Mouse (Mus musculus) CD8-positive naive resting alpha-beta T cell, adult 2 months (primary cell): ENCODE data around the gene Snx1.

Source experiments
- DNase-seq, 2 experiments: peaks; one replicate each; pipeline ENCODE4 v3.0.0; 2022; ENCODE audit warnings: low read depth in 2 of 2, low spot score in 2 of 2

The Snx1 gene

DNA sequence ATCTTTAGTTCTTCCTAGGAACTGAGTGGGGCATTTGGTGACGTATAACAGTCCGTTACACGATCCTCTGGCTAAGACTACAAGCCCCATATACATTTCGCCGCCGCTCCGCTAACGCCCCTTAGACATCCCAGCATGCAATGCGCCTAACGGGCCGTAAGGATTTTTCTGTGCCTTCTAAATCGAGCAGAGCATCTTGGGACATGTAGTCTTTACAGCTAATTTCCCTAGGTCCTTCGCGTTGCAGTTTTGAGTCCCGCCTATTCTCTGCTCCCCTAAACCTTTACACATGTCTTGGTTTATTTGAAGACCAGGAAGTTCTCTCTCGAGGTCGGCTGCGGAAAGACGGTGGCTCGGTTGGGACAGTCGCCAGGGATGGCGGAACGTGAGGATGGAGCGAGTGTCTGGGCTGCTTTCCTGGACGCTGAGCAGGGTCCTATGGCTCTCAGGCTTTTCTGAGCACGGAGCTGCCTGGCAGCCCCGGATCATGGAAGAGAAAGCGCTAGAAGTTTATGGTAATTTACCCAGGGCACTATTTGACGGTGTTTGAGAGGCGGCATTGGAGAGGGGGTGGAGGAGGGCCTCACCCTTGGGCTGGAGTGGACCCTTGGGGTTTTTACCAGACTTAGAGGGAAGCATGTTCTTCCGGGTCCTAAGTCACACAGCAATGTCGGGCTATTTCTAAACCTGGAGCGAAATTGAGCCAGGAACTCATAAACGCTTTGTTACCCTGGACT is at the start of gene Snx1, which contains the start of gene Ciao2a:
Snx1 (minus strand) TSS at position 132 of the 737 bp plus-strand sequence.
Ciao2a (plus strand) TSS at position 156 of the 737 bp plus-strand sequence.
- peak; percentile 81 to 90 for DNase-seq

DNA sequence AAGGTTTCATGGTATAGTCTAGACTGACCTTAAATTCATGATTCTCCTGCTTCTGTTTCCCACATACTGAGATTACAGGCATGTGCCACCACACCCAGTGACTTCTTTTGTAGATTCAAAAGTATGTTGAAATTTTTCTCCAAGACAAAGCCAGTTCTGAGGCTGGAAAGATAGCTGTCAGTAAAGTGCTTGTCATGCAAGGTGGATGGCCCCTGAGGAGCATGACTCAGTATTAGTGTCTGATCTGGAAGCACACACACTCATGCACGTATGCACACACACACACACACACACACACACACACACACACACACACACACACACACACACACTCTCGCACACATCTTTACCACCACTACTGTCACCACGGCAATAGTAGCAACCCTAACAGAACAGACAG is 48.6 kb upstream of the Snx1 start:
- DNase-seq = no peak

DNA sequence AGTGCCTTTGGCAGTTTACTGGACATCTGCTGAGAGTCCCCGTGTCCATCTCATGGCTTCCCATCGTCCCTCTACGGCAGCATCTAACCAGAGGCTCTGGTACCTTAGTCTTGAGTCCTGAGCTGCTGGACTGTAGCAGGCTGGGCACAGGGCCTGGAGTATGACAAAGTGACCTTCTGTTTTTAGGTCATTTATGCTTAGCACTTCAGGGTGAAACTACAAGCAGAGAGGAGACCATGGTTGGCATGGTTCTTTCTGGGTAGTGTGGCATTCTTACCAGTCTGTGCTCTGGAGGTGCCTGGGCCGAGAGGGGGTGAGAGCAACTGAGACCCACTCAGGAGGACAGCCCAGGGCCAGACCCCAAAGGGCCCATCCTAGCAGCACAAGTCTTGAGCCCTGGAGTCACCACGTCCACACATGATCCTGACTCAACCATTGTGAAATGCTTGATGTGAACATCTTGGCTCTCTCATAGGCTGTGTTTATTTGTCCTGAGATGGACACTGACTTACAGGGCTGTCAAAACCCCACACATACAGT is 47.0 kb upstream of the Snx1 start:
- no peak for DNase-seq

DNA sequence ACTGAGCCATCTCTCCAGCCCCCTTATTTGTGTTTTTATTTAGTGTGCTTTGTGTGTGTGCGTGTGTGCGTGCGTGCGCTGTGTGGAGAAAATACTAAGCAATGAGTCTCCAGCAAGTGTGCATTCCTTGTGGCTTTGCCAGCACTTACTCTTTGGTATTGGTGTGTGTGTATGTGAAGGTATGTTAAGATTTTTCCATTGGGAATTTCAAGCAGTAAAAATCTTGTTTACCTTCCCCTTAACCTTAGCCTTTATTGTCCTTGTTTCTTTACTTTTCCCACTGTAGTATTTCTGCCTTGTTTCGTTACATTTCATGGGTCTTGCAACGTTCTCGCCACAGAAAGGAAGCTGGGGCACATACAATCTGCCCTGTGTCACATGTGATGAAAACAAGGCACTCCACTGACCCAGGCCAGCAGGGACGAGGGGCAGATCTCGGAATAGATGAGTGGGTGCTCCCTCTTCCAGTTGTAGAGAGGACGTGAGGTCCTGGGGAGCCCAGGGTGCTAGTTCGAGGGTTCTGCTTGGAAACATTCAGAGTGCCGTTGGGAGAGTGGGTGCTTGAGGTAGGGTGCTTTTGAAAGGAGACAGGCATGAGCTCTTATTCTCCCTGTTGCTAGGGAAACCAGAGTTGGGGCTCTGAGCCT is 45.0 kb upstream of the Snx1 start:
- no peak for DNase-seq

DNA sequence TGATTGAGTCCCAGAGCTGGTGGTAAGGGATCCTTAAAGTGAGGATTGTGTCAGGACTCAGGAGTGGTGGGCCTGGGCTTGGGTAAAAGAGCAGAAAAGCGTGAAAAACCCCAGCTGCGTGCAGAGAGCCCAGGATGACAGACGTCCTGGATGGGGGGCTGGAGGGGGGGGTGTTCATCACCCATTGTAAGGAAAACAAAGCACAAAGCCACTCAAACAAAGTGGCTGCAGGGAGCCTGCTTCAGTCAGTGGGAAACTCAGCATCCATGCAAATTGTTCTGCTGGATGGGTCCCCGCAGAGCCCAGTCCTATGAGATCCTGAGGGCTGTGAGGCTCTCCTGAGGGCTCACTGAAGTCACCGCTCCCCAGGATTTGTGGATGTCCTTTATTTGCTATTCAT is 44.1 kb upstream of the Snx1 start:
- no peak for DNase-seq

DNA sequence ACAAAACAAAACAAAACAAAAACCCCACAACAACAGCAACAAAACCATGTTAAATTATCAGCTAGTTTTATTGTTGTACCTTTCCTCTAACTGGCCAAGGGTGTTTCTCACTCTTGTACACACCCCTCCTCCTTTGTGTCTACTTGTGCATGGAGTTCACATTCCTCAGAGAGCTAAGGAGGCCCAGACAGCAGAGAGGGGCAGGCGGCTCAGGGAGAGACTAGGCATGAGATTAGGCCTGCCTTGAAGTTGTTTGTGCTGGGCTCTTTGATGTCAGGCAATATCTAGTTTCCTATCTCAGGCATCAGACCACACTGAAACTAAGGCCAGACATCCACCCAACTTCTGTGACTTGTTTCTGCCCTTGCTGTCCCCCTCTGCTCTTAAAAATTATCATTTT is 41.8 kb upstream of the Snx1 start:
- DNase-seq = no peak

DNA sequence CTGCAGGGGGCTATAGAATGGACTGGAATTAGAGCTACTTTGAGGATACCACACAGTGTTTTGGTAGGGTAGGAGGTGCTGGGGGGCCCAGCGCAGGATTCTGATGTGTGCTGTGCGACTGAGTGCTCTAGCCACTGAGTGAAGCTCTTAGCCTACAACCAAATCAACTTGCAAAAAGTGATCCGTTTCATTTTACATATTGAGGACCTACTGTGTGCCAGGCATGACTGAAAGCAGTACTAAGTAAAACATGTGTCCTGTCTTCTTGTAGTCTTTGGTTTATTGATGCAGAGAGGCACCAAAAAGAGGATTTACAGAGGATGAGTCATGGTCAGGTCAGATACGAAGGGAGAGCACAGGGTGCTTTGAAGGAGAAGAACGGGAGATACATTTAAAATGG is 40.8 kb upstream of the Snx1 start:
- no peak for DNase-seq

DNA sequence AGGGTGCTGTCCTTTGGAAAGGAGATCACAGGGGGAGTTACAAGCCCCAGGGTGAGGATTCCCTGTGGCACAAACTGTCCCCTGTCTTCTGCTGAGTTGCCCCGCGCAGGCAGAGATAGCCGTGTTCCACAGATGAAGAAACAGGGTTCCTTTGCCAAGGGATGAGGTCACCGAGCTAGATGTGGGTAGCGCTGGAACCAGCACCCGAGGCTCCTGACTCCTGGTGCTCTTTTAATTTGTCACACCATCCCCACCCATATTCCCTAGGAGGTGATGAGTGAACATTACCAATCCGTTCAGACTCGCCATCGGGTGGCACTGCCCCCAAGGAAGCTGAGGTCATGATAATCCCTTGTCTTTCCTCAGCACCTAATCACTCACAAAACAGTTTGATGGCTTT is 36.6 kb upstream of the Snx1 start:
- DNase-seq = no peak

DNA sequence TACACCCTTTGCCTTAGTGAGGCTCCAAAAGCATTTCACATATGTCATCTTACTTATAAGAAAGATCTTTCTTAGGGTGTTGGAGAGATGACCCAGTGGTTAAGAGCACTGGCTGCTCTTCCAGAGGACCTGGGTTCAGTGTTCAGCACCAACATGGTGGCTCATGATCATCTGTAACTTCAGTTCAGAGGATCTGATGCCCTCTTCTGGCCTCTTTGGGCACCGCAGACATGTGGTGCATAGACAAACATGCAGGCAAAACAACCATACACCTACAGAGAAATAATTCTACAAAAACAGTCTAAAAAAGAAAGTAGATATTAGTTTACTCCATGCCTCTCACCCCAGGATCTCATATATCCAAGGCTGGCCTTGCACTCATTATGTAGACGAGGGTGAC is 33.8 kb upstream of the Snx1 start:
- DNase-seq = no peak

DNA sequence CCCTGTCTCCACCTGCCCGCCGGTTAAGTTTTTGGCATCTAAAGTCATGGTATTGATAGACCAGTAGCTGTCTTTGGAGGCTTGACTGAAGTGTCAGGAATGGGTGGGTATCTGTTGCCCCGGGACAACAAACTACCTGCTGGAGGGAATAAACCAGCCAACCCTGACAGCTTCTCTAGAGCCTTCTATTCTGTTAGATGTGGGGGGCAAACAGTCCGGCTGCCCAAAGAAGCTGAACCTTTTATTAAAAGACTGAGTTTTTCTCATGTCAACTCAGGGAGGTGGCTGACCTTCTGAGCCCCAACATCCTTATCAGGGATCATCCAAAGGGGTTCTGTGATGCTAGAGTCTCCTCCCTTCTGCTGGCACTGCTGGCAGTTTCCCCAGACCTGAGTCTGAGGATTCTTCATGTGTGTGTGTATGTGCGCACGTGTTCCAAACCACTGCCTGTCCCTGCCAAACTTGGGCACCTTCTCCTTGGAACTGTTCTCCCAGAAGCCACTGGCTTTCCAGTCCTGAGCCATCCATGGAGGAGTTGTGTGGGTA is 32.6 kb upstream of the Snx1 start:
- no peak for DNase-seq

DNA sequence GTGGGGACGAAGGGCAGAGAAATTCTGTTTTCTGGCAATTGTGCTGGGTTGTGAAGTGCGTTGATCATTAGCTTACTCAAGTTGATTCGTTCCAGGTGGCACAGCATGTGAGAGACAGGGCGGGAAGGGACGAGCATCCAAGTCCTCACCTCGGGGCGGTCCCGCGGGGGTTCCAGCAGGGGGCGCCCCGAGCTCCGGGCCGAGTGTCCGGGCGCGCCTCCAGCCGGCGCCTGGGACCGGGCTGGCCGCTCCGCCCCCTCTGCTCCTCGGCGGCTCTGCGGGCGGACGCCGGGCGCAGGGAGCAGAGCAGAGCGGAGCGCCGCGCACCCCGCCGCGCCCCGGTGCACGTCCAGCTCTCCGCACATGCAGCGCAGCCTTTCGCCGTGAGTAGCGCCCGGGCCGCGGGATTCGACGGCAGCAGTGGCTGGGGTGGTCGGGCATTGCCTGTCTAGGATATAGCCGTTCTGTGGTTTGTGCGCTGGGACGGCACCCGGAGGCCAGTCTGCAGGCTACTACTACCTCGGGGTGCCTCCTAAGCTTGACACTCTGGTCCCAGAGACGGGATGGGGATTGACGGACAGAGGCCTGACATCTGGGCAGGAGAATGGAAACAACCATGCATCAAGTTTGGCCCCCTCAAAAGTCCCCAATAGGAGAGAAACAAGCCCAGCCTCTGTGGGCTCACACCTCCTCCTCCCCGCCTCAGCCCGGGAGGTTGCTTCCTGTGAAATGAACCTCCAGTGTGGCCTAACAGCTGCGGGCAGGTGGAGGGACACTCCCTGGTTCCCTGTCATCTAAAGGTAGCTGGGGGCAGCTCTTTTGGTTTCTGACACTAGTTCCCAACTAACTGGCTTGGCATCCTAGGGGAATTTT is 31.8 kb upstream of the Snx1 start, which contains the start of gene Dapk2:
Dapk2 (plus strand) TSS at position 266 of the 873 bp plus-strand sequence.
- peak; percentile 24 to 42 for DNase-seq

DNA sequence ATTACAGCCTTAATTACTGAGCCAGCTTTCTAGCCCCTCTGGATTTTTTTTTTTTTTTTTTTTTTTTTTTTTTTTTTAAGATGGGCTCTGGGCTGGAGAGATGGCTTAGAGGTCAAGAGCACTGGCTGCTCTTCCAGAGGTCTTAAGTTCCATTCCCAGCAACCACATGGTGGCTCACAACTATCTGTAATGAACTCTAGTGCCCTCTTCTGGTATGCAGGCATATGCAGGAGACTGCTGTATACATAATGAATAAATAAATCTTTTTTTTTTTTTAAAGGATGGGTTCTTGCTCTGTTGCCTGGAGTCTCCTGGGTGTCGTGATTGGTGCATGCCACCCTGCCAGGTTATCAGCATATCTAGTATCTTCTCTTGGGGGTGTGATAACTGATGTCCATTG is 29.1 kb upstream of the Snx1 start:
- no peak for DNase-seq

DNA sequence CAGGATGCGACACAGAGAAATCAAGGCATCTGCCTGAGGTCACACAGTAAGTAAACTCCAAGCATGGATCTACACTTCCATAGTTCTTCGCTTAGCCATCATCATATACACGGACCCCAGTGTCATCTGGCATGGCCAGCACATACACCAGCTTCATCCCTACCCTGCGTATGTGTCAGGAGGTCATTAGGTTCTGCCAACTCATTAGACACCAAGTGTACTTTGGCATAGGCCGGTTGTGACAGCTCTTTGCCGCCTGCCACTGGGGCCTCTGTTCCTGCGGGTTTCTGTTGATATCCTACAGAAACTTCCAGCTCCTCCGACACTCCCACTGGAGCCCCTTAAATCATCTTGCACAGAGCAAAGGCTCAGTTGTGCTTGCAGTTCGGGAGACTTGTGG is 27.6 kb upstream of the Snx1 start:
- DNase-seq = no peak

DNA sequence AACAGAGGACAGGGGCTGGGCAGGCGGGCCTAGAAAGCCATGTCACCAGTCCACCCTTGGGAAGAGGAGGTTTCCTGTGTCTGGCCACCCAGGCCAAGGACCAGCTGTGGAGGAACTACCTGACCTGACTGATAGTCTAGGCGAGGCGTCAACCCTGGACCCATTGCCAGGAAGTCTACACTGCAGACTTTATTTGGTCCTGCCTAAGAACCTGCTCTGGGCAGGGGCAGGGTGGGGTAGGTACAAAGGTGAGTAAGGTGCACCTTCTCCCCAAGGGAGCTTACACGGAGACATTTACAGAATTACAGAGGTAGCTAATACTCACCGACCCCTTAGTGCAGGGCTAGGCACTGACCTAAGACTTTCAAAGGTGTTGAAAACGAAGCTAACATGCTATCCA is 27.2 kb upstream of the Snx1 start:
- no peak for DNase-seq

DNA sequence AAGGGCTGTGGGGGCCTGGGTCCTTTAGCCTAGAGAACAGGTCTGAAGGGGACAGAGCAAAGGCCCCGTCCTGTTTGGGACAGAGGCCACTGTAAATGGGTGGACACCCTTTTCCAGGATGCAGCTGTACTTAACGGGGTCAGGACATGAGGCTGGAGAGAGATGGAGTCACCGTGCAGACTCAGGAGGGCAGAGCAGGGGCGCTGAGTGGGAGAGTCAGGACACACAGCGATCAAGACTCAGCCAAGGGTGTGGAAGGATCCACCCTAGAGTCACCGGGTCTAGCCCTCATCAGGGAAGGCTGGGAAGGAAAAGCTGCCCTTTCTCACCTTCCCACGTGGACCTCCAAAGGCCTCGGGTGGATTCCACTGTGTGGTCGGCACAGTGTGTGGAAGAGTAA is 25.6 kb upstream of the Snx1 start:
- no peak for DNase-seq

DNA sequence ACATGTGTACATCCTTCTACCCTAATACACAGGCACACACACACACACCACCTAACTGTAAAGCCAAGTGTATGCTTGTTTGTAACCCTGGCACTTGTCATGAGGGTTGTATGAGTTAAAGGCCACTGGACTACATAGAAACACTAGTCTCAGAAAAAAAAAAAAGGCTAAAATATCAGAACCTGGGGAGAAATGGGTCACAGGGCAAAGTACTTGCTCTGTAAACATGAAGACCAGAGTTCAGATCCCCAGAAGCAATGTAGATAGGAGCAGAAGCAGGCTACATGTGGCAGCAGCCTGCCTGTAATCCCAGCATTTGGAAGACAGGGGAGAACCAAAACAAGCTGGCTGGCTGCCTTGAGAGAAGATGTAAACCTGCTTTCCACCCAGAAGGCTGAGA is 19.8 kb upstream of the Snx1 start:
- DNase-seq = no peak

DNA sequence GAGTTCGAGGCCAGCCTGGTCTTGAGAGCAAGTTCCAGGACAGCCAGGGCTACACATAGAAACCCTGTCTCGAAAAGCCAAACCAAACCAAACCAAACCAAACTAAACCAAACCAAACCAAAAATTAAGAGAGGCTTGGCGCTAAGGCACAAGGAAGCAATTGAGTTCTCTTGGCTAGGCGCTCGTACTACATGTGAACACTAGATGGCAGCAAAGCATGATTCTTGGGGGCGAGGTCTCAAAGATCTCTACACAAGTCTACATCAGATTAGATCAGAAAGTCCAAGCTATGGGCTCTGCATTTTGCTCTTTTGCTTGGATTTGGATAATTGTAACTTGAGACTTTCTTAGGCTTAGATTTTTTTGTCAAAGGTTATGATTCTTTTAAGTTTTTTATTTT is 17.9 kb upstream of the Snx1 start:
- peak; percentile 60 to 67 for DNase-seq

DNA sequence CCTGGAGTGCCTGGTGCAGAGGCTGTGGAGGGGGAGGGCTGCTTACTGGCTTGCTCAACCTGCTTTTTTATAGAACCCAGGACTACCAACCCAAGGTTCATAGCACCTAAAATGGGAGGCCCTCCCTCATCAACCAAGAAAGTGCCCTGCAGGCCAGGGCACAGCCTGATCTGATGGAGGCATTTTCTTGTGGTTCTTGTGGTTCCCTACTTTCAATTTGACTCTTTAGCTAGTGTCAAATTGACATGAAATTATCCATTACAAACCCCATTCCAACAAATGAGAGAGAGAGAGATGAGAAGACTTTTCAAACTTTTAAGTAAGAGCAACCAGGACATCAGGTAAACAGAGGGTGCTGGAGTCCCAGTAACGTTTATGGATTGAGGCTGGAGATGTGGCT is 15.9 kb upstream of the Snx1 start:
- no peak for DNase-seq

DNA sequence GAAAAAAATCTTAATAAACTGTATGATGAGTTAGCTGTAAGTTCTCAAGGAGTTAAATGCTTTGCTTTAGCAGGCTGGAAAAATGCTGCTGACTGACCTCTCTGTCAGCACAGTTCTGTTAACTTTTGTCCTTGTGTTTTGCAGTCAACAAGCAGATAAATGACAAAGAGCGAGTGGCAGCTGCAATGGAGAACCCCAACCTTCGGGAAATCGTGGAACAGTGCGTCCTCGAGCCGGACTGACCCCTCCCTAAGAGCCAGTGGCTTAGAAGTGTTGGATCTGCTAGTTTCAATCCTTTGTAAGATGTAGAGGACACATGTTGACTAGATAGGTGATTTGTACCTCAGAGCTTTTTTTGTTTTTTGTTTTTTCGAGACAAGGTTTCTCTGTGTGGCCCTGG is 11.8 kb upstream of the Snx1 start:
- DNase-seq = no peak

DNA sequence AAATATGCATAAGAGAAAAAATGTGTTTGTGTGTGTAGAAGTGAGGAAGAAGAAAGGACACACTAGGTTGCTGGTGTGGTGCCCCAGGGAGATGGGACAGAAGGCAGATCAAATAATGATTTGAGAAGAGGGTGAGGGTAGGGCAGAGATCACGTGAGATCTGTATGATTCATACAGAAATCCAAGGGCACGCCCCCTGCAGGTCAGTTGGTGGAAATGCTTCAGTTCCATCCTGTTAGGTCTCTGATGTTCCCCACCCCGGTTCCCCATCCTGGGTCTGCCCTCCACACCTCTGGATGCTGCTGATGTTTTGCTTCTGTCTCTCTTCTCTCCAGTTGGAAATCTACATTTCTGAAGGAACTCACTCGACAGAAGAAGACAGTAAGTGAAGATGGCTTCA is 9.6 kb upstream of the Snx1 start:
- DNase-seq = peak; percentile 21 to 43

DNA sequence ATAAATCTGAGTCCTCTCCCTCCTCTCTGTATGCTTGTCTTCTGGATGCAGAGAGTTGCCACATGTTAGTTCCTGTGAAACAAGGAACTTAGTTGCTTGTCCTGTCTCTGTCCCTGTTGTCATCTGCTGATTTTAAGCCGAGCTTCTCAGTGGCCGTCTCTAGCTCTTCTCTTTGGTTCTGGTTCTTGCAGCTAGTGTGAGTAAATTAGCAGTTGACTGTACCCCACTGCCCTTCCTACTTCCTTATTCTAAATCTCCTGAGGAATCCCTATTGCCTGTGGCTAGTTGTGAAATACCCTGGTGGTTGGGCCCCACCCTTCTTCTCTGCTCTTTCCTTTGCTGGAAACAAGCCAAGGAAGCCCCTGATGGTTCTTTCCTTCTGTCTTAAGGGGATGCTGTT is 5.1 kb upstream of the Snx1 start:
- no peak for DNase-seq
